Mouse (Mus musculus): ENCODE results near the gene Mfsd11. TPM values are rescaled to one million over a fixed set of nuclear protein-coding genes. Genes with fewer than 3 reads are reported as not detected.
"Not testable (repeated sequence)": the region's sequence is repeated elsewhere in the genome, so short reads cannot be mapped to it uniquely, and the experiment has no call there.

Gene Mfsd11
- polyA plus RNA-seq, 1 experiment from 2014 or later: 15.0 TPM

DNA sequence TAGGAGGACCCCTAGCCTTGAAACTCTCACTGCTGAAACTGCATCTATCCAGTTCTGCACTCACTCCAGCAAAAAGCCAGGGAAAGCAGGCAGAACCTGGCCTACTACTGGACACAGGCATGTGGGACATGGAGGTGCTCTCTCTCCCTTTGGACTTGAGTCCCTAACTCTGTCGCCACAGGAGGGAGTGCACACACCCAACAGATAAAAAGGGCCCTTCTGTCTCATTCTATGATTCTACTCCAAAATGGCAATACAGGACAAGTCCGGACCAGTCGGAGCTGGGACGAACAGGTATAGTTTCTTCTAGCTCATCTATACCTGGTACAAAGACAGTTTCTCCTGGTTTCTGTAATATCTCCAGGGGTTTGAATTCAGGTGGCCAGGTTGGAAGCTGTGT is 11.5 kb upstream of the Mfsd11 start:
- Histone ChIP-seq H3K27ac (no peak overlapping the region), H3K36me3 (peaks cover 63% of the 10 kb centered on the region)

DNA sequence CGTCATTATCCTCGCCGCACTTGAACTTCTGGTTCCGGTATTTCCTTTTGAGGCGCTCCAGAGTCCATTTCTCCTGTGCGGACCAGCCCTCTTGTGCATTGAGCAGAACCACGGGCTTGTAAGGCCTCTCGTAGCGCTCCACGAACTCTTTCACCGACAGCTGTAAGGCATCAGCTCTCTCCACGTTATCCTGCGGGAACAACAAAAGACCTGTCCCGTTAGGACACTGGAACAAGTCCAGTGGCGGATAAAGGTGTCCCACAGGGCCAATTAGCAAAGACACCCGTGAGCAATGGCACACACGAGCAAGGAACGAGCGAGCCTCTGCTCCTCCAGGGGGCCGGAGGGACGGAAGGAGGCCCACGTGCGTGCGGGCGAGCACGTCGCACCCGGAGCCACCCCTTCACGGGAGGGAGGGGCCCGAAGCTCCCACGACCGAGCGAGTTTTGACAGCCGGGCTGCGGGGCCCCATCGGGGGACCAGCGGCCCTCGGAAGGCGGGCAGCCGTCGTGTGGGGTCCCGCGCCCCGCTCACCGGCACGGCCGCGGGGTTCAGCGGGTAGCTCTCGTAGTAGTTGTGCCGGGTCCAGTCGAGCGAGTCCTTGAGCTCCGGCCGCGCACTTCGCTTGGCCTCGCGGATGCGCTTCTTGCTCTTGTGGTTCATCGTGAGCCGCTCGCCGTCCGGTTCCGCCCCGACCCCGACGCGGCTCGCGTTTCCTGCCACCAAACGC is 9.5 kb upstream of the Mfsd11 start:
- Histone ChIP-seq H3K4me1 (peaks cover 70% of the 10 kb centered on the region), H3K36me3 (peaks cover 62% of the 10 kb centered on the region), H3K4me3 (peak overlapping the region; percentile 82), H3K4me2 (peak overlapping the region; percentile 86), H3K9ac (peak overlapping the region; percentile 94), H3K9me3 (replicated peaks) (no peaks in the 10 kb centered on the region), H3K27me3 (replicated peaks) (no peaks in the 10 kb centered on the region), H3K27ac (peak overlapping the region; percentile 98)
- 4% methylated on average over 73 of the region's 73 CpGs for WGBS (ENCODE audit: insufficient replicate concordance)
- ATAC-seq: peak; percentile 61

More for the DNA sequence above, 11.5 kb upstream of the Mfsd11 start:
- ATAC-seq: no peak
- Histone ChIP-seq H3K4me3 (peak overlapping the region; percentile 82), H3K4me1 (peaks cover 58% of the 10 kb centered on the region), H3K27me3 (replicated peaks) (no peaks in the 10 kb centered on the region), H3K9me3 (replicated peaks) (no peaks in the 10 kb centered on the region), H3K4me2 (peak overlapping the region; percentile 86), H3K9ac (peak overlapping the region; percentile 94)
- WGBS (ENCODE audit: insufficient replicate concordance): 65% methylated on average over 4 of the region's 4 CpGs

DNA sequence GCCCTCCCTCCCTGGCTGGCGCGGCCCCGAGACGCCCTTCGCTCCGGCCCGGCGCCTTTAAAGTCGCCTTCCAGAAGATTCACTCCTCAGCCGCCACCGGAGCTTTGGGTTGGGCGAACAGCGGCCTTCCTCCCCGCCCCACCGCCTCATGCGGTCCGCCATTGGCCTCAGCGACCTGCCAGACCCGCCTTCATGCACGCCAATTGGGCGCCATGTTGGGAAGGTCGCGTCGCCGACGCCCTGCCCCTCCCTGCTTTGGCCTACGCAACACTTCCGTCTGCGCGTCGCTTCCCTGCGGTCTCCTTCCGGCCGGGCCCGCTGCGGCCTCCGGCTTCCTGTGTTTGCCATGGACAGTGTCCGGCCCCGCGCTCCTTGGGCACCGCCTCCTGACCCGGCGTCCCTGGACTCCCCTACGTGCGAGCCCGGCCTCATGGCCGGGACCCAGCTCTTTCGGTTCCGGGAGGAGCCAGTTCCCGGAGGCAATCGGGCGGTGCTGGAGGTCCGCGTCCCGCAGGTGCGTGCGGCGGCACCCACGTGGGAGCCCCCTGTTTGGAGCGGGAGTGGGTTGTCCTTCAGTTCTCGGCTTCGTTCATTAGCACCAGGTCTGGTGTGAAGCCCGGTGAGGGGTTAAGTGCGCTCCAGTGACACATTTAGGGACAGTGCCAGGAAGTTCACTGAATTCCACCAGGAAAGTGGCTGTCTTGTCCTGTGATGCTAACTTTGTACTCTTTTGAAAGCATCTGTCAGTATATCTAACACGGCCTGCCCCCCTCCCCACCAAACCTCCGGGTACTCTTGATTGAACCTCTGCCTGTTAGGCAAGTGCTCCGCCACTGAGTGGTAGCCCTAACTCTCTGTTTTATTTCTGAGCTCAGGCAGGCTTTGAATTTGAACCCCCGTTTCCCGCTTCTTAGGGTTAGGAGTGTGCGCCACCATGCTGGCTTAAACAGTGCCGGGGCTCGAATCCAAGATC is 8.7 kb upstream of the Mfsd11 start, which contains the start of the genes Mettl23 and Jmjd6:
Mettl23 (plus strand) TSS at position 18 of the 973 bp plus-strand sequence.
Jmjd6 (minus strand) TSS at position 189 of the 973 bp plus-strand sequence.
- Histone ChIP-seq H3K4me3 (peak within 1 kb of the TSS; percentile 82), H3K9ac (peak within 1 kb of the TSS; percentile 94), H3K36me3 (peaks cover 62% of the 10 kb centered on the region), H3K27ac (peak within 1 kb of the TSS; percentile 98), H3K4me2 (peak within 1 kb of the TSS; percentile 86), H3K4me1 (peaks cover 78% of the 10 kb centered on the region), H3K9me3 (replicated peaks) (no peaks in the 10 kb centered on the region), H3K27me3 (replicated peaks) (no peaks in the 10 kb centered on the region)
- under 1% methylated on average over 72 of the region's 72 CpGs for WGBS (ENCODE audit: insufficient replicate concordance)
- peak; percentile 95 for ATAC-seq

DNA sequence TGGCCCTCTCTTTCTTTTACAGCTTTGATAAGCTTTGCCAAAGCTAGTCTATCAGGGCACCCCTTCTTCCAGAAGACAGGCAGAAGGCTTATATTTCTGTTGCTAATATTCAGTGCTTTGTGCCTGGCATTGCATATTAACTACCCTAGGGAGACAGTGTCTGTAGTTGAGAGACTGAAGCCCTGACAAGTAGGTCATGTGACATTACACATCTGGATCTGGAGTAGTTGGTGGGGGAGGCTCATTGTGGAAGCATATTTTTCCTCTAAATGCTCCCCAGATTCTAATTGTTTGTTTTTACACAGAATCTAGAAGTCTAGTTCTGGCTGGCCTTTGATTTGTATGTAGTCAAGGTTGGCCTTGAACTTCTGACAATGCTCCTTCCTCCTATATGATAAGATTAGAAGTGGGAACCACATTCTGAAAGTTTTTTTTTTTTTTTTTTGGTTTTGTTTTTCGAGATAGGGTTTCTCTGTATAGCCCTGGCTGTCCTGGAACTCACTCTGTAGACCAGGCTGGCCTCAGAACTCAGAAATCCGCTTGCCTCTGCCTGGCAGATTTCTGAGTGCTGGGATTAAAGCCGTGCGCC is 5.6 kb upstream of the Mfsd11 start:
- Histone ChIP-seq H3K9ac (no peak overlapping the region), H3K36me3 (peaks cover 62% of the 10 kb centered on the region), H3K9me3 (replicated peaks) (no peaks in the 10 kb centered on the region), H3K4me1 (peaks cover 67% of the 10 kb centered on the region), H3K27ac (peak overlapping the region; percentile 48; the same call in 1 of the 2 replicates), H3K4me3 (no peak overlapping the region), H3K27me3 (replicated peaks) (no peaks in the 10 kb centered on the region), H3K4me2 (no peak overlapping the region)
- ATAC-seq: no peak
- 69% methylated on average over 4 of the region's 4 CpGs for WGBS (ENCODE audit: insufficient replicate concordance)

DNA sequence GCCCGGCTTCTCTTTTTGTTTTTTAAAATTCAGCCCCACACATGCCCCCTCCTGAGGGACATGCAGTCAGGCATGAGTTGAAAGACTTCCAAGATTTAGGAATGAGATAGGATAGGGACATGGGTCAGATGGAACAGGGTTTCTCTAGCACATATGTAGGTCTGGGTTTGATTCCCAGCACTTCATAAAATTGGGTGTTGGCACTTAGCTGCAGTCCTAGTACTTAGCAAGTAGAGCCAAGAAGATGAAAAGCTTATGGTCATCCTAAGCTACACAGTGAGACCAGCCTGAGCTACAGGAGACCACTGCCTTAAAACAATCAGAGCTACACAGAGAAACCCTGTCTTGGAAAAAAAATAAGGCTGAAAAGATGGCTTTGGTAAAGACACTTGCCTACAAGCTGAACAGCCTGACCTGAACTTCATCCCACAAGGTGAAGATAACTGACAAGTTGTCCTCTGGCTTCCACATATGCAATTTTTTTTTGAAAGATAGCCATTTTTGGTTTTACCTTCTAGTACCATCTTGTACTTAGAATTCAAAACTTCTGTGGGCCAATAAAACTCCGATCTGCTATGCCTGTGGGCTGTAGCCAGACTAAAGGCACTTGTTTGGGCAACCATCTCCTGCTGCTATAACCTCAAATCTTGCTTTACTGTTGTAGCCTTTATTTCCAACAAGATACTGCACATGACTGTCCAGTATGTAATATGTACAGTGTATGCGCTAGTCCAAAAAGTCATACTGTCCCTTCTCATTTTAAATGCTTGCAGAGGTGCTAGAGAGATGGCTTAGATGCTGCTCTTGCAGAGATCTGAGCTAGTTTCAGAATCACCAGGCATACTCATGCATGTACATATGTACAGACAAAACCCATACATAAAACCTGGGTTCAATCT is 4.8 kb upstream of the Mfsd11 start:
- no peak overlapping the region for H3K4me3 ChIP-seq
- H3K27me3 ChIP-seq (replicated peaks): no peaks in the 10 kb centered on the region
- 86% methylated on average over 3 of the region's 3 CpGs for WGBS (ENCODE audit: insufficient replicate concordance)
- peaks cover 64% of the 10 kb centered on the region for H3K36me3 ChIP-seq
- no peak for ATAC-seq
- H3K9me3 ChIP-seq (replicated peaks): no peaks in the 10 kb centered on the region
- peak overlapping the region; percentile 5; the same call in 1 of the 2 replicates for H3K4me2 ChIP-seq
- H3K27ac ChIP-seq: peak overlapping the region; percentile 64
- peaks cover 62% of the 10 kb centered on the region for H3K4me1 ChIP-seq
- 0 out of 2 replicates have a peak overlapping the region, but pooled peaks have one; percentile 18 for H3K9ac ChIP-seq

DNA sequence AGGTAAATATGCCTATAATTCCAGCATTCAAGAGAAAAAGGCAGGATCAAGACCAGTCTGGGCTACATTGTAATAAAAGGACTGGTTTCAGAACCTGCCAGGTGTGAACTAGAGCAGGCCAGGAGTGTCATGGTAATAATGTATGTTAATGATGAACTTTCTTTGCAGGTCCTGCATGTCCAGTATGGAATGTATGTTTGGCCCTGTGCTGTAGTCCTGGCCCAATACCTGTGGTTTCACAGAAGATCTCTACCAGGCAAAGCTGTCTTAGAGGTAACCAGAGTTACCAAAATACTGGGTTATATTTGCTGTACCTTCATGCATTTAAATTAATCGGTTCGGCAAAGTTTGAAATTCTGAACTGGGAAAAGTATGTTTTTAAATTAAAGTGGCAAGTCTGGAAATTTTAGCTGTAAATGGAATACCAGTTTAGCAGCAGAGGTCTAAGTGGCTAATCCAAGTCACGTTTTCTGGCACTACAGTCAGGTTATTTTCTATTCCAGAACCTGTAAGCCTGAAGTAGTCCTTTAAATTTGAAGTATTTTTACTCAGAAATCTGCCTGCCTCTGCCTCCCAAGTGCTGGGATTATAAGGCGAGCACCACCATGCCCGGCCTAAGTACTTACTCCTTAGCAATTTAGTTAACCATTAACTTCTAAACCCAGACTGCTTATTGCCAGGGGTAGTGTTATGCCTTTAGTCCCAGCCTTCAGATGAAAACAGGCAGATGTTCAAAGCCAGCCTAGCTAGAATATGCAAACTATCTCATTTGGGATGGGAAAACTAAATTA is 4.0 kb upstream of the Mfsd11 start:
- Histone ChIP-seq H3K36me3 (peaks cover 64% of the 10 kb centered on the region), H3K4me1 (peaks cover 62% of the 10 kb centered on the region), H3K27me3 (replicated peaks) (no peaks in the 10 kb centered on the region), H3K27ac (peak overlapping the region; percentile 64), H3K9ac (no peak overlapping the region), H3K4me3 (no peak overlapping the region; the same call in 1 of the 2 replicates), H3K4me2 (peak overlapping the region; percentile 12), H3K9me3 (replicated peaks) (no peaks in the 10 kb centered on the region)
- WGBS (ENCODE audit: insufficient replicate concordance): 67% methylated on average over 5 of the region's 5 CpGs
- no peak for ATAC-seq

DNA sequence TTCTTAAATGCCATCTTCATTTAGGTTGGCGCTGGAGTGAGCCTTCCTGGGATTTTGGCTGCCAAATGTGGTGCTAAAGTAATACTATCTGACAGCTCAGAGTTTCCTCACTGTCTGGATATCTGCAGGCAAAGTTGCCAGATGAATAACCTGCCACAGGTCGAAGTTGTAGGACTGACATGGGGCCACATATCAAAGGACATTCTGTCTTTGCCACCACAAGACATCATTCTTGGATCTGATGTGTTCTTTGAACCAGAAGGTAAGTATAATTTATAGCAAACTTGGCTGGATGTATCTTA is 3.4 kb upstream of the Mfsd11 start:
- H3K36me3 ChIP-seq: peaks cover 64% of the 10 kb centered on the region
- H3K9me3 ChIP-seq (replicated peaks); H3K27me3 ChIP-seq (replicated peaks); H3K4me3 ChIP-seq; H3K9ac ChIP-seq; ATAC-seq: not testable (repeated sequence)
- H3K4me2 ChIP-seq: peak overlapping the region; percentile 39
- H3K4me1 ChIP-seq: peaks cover 62% of the 10 kb centered on the region
- peak overlapping the region; percentile 64 for H3K27ac ChIP-seq
- 49% methylated on average over 2 of the region's 2 CpGs for WGBS (ENCODE audit: insufficient replicate concordance)

DNA sequence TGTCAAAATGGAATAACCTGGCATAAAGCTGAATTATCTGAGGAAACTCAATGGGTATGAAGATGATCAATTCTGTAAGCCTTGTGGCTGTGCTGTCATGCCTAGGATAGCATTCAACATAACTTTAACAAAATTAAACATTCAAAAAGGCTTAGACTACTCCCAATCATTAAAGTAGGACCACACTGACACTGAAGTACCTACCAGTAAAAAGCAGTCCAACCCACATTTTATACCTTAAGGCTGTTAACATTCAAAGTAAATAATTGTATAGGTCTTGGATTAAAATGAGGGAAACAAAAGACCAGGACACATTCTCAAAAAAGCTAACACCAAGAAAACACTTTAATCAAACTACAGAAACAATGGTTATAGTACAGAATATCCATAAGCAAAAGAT is 2.7 kb upstream of the Mfsd11 start:
- Histone ChIP-seq H3K9me3 (replicated peaks) (no peaks in the 10 kb centered on the region), H3K27me3 (replicated peaks) (no peaks in the 10 kb centered on the region), H3K4me2 (peak overlapping the region; percentile 39), H3K9ac (no peak overlapping the region), H3K4me1 (peaks cover 62% of the 10 kb centered on the region), H3K27ac (no peak overlapping the region), H3K4me3 (peak overlapping the region; percentile 19; the same call in 1 of the 2 replicates), H3K36me3 (peaks cover 64% of the 10 kb centered on the region)
- no peak for ATAC-seq

DNA sequence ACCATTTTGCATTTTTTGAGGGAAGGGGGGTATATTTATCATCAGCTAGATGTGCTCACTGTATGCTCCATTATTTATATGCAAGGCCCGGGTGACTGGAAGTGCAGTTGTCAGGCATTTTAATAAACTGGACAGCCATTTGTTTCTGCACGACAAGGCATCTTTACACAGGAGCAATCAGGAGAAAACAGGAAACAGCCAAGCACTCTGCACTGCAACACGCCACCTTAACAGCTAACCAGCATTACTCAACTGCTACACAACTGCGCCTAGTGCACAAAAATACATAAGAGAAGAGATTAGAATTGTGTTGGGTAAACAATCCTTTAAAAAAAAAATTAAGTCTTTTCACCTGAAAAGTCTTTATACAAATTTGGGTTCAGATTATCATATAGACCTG is 2.2 kb upstream of the Mfsd11 start:
- Histone ChIP-seq H3K4me1 (peaks cover 62% of the 10 kb centered on the region), H3K4me2 (peak overlapping the region; percentile 91), H3K36me3 (peaks cover 64% of the 10 kb centered on the region), H3K9me3 (replicated peaks) (no peaks in the 10 kb centered on the region), H3K4me3 (peak overlapping the region; percentile 99), H3K27me3 (replicated peaks) (no peaks in the 10 kb centered on the region), H3K9ac (peak overlapping the region; percentile 99), H3K27ac (peak overlapping the region; percentile 99)
- 30% methylated on average over 4 of the region's 4 CpGs for WGBS (ENCODE audit: insufficient replicate concordance)
- no peak for ATAC-seq

DNA sequence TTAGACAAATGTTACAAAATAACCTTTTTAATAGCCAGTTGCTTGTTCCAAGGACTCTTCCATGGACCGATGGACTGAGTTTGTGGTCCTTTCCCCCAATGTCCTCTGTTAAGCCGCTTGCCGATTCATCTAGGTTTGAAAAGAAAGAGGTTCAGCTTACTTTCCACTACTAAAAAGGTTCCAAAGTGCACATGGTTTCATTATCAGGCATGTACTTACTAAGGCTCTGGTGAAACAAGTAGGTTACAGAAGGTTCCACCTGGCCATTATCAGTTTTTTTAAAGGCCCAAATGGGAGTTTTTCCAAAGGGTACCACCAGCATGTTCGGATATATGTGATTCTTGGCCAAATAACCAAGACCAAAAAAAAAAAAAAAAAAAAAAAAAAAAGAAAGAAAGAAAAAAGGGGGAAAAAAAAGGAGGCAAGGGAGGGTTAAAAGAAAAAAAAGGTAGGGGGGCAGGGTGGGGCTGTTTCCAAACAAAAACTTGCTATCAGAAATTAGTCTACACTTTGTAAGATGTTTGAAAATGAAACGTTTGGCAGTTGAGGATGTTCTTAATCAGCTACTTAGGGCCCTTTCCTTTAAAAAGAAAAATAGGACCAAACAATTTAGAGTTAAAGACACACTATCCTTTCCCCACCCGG is 1.3 kb upstream of the Mfsd11 start:
- Histone ChIP-seq H3K4me1 (peaks cover 55% of the 10 kb centered on the region), H3K36me3 (peaks cover 60% of the 10 kb centered on the region), H3K4me3 (peak overlapping the region; percentile 99), H3K9me3 (replicated peaks) (no peaks in the 10 kb centered on the region), H3K27me3 (replicated peaks) (no peaks in the 10 kb centered on the region), H3K4me2 (peak overlapping the region; percentile 91), H3K27ac (peak overlapping the region; percentile 99), H3K9ac (peak overlapping the region; percentile 99)
- WGBS (ENCODE audit: insufficient replicate concordance): 23% methylated on average over 6 of the region's 6 CpGs
- no peak for ATAC-seq

Measured in liver, embryonic 12.5 days (tissue).